Mouse (Mus musculus) liver, postnatal 0 days (tissue): ENCODE measurements around the gene Mfsd9. TPM values are rescaled to one million over a fixed set of nuclear protein-coding genes. Genes with fewer than 3 reads are reported as not detected.

ENCODE experiments used
- ATAC-seq: fragments of 200-750 bp; cut with Nextera tagmentation; 2 replicates; pipeline ENCODE4 v1.8.0; 2017; ENCODE audit warnings: mild to moderate bottlenecking, moderate library complexity
- DNase-seq: peaks from one replicate; pipeline ENCODE4 v3.0.0-alpha.2; 2016
- H3K27ac ChIP-seq: fragments of 300-500 bp; sonication (generic); 2 replicates; pipeline ENCODE4 v1.5.1; 2014; ENCODE audit warnings: antibody characterized with exemption, moderate library complexity, mild to moderate bottlenecking, low read depth
- H3K27me3 ChIP-seq: fragments of 300-500 bp; sonication (generic); 2 replicates; pipeline ENCODE4 v1.6.1; 2014; ENCODE audit warnings: low read length, control low read depth, mixed read lengths; ENCODE audit not compliant: insufficient read depth
- H3K36me3 ChIP-seq: fragments of 300-500 bp; sonication (generic); replicated peaks from 2 replicates; pipeline ENCODE4 v1.6.1; 2014; ENCODE audit warnings: mild to moderate bottlenecking, control low read depth, low read length, moderate library complexity, mixed read lengths; ENCODE audit not compliant: insufficient read depth
- H3K4me1 ChIP-seq: fragments of 300-500 bp; sonication (generic); 2 replicates; pipeline ENCODE4 v1.6.1; 2014; ENCODE audit warnings: antibody characterized with exemption, mild to moderate bottlenecking, control low read depth; ENCODE audit not compliant: insufficient read depth
- H3K4me2 ChIP-seq: fragments of 300-500 bp; sonication (generic); 2 replicates; pipeline ENCODE4 v1.6.1; 2014; ENCODE audit warnings: low read depth, mild to moderate bottlenecking, low read length, moderate library complexity, mixed read lengths
- H3K4me3 ChIP-seq: fragments of 300-500 bp; sonication (generic); 2 replicates; pipeline ENCODE4 v1.5.1; 2014; ENCODE audit warnings: low read depth, low read length
- H3K9ac ChIP-seq: fragments of 300-500 bp; sonication (generic); replicated peaks from 2 replicates; pipeline ENCODE4 v1.6.1; 2014; ENCODE audit warnings: mild to moderate bottlenecking, moderate library complexity
- H3K9me3 ChIP-seq: fragments of 300-500 bp; sonication (generic); 2 replicates; pipeline ENCODE4 v1.6.1; 2016; ENCODE audit warnings: mild to moderate bottlenecking, control low read depth, low read length, mixed read lengths
- CTCF ChIP-seq: sonication (generic); IDR thresholded peaks from 2 replicates; pipeline ENCODE4 v1.5.1; 2016; ENCODE audit warnings: antibody characterized with exemption, low read depth
- EP300 ChIP-seq: IDR thresholded peaks from 2 replicates; pipeline ENCODE4 v1.6.1; 2016; ENCODE audit warnings: antibody characterized with exemption, low read depth, mild to moderate bottlenecking
- WGBS: fragments of 180-500 bp; shearing (Covaris S2); extraction: QIAGEN DNeasy Blood & Tissue Kit; methylation state at CpG from one replicate; pipeline ENCODE4 v1.1.7; 2014; ENCODE audit not compliant: insufficient replicate concordance; 5-methylcytosine and 5-hydroxymethylcytosine counted together
- polyA plus RNA-seq: library from polyadenylated mRNA; unstranded; fragments of >200 nt; fragmentation: Nextera tagmentation; extraction: Ambion mirVana; gene quantifications from 2 replicates; pipeline ENCODE4 v1.2.1, GENCODE M21; 2015

The Mfsd9 gene
- 0.62 and 0.65 TPM in 2 replicates for polyA plus RNA-seq

- peak within 1 kb of the TSS; percentile 71 for H3K9ac ChIP-seq
- no peak within 1 kb of the TSS for H3K27ac ChIP-seq
- no peaks in the 10 kb centered on the region for H3K36me3 ChIP-seq
- H3K4me1 ChIP-seq, result 0 out of 2 replicates have a peak, but pooled peaks cover 6% of the 10 kb centered on the region
- H3K4me3 ChIP-seq, result peak within 1 kb of the TSS; percentile 72
- H3K4me2 ChIP-seq, result peak within 1 kb of the TSS; percentile 93
- peak; percentile 97 for ATAC-seq
- 7% methylated on average over 38 of the region's 38 CpGs for WGBS
- no peaks in the 10 kb centered on the region for H3K9me3 ChIP-seq
- peak; percentile 96 for DNase-seq
- TF ChIP-seq CTCF (no peak), EP300 (no peak)
- no peaks in the 10 kb centered on the region for H3K27me3 ChIP-seq
Measured at GRCm38 (mm10) chr1:40790324-40791141, at the start of gene Mfsd9. Gene Mfsd9, minus strand, starts transcription at chr1:40790687.

GRCm38 (mm10) chr1:40835468-40835867, 45.0 kb upstream of the Mfsd9 start:
- Histone ChIP-seq H3K27ac (no peak overlapping the region), H3K27me3 (no peaks in the 10 kb centered on the region), H3K4me3 (no peak overlapping the region), H3K4me2 (no peak overlapping the region), H3K9ac (no peak overlapping the region), H3K9me3 (no peaks in the 10 kb centered on the region), H3K36me3 (no peaks in the 10 kb centered on the region), H3K4me1 (no peaks in the 10 kb centered on the region)
- DNase-seq (no peak), ATAC-seq (no peak)
- 73% methylated on average over 4 of the region's 4 CpGs for WGBS
- TF ChIP-seq CTCF (no peak), EP300 (no peak)

- Histone ChIP-seq H3K4me3 (no peak overlapping the region), H3K9me3 (no peaks in the 10 kb centered on the region), H3K36me3 (no peaks in the 10 kb centered on the region), H3K4me2 (no peak overlapping the region), H3K27ac (no peak overlapping the region), H3K27me3 (no peaks in the 10 kb centered on the region), H3K9ac (no peak overlapping the region), H3K4me1 (no peaks in the 10 kb centered on the region)
- ATAC-seq, result no peak
- no peak for DNase-seq
- WGBS, result 74% methylated on average over 4 of the region's 4 CpGs
- TF ChIP-seq CTCF, result no peak
- no peak for TF ChIP-seq EP300
Measured at GRCm38 (mm10) chr1:40830712-40831507, 40.4 kb upstream of the Mfsd9 start.

- H3K4me2 ChIP-seq, result no peak overlapping the region
- ATAC-seq (no peak), DNase-seq (no peak)
- no peak overlapping the region for H3K4me3 ChIP-seq
- H3K27ac ChIP-seq, result no peak overlapping the region
- H3K9ac ChIP-seq, result no peak overlapping the region
- TF ChIP-seq CTCF (no peak), EP300 (no peak)
- H3K27me3 ChIP-seq, result no peaks in the 10 kb centered on the region
- H3K4me1 ChIP-seq, result no peaks in the 10 kb centered on the region
- H3K36me3 ChIP-seq, result no peaks in the 10 kb centered on the region
- WGBS, result 65% methylated on average over 10 of the region's 10 CpGs
- H3K9me3 ChIP-seq, result no peaks in the 10 kb centered on the region
Measured at GRCm38 (mm10) chr1:40829213-40829914, 38.9 kb upstream of the Mfsd9 start.

- TF ChIP-seq CTCF, result no peak
- TF ChIP-seq EP300, result no peak
- Histone ChIP-seq H3K4me1 (no peaks in the 10 kb centered on the region), H3K27me3 (no peaks in the 10 kb centered on the region), H3K36me3 (no peaks in the 10 kb centered on the region), H3K4me2 (no peak overlapping the region), H3K9me3 (no peaks in the 10 kb centered on the region), H3K27ac (no peak overlapping the region), H3K4me3 (no peak overlapping the region), H3K9ac (no peak overlapping the region)
- DNase-seq (no peak), ATAC-seq (no peak)
- WGBS, result 64% methylated on average over 7 of the region's 7 CpGs
Measured at GRCm38 (mm10) chr1:40825826-40826225, 35.3 kb upstream of the Mfsd9 start.

GRCm38 (mm10) chr1:40824936-40825335, 34.4 kb upstream of the Mfsd9 start:
- DNase-seq, result no peak
- no peak for ATAC-seq
- 68% methylated on average over 8 of the region's 8 CpGs for WGBS

More at GRCm38 (mm10) chr1:40824936-40825335, 34.4 kb upstream of the Mfsd9 start:
- no peak overlapping the region for H3K4me3 ChIP-seq
- H3K4me1 ChIP-seq, result no peaks in the 10 kb centered on the region
- H3K9me3 ChIP-seq, result no peaks in the 10 kb centered on the region
- H3K27me3 ChIP-seq, result no peaks in the 10 kb centered on the region
- no peak overlapping the region for H3K4me2 ChIP-seq
- TF ChIP-seq EP300 (no peak), CTCF (no peak)
- no peaks in the 10 kb centered on the region for H3K36me3 ChIP-seq
- no peak overlapping the region for H3K9ac ChIP-seq
- H3K27ac ChIP-seq, result no peak overlapping the region
